Mouse (Mus musculus) midbrain, embryonic 16.5 days (tissue): ENCODE data around the gene Trim60. TPM values are rescaled to one million over a fixed set of nuclear protein-coding genes. Genes with fewer than 3 reads are reported as not detected.
"Not testable (repeated sequence)": the region's sequence is repeated elsewhere in the genome, so short reads cannot be mapped to it uniquely, and the experiment has no call there.

Source experiments
- ATAC-seq: fragments of 200-750 bp; cut with Nextera tagmentation; 2 replicates; pipeline ENCODE4 v1.8.0; 2017; ENCODE audit warnings: moderate TSS enrichment
- H3K27ac ChIP-seq: fragments of 300-500 bp; sonication (generic); 2 replicates; pipeline ENCODE4 v1.5.1; 2014; ENCODE audit warnings: mild to moderate bottlenecking, low read length, mixed read lengths
- H3K27me3 ChIP-seq: fragments of 300-500 bp; sonication (generic); 2 replicates; pipeline ENCODE4 v1.6.1; 2014; ENCODE audit warnings: low read depth, low read length, mixed read lengths; ENCODE audit not compliant: control insufficient read depth, insufficient read depth
- H3K36me3 ChIP-seq: fragments of 300-500 bp; sonication (generic); 2 replicates; pipeline ENCODE4 v1.6.1; 2014; ENCODE audit warnings: mild to moderate bottlenecking, low read length, moderate library complexity, mixed read lengths; ENCODE audit not compliant: control insufficient read depth, insufficient read depth
- H3K4me1 ChIP-seq: fragments of 300-500 bp; sonication (generic); 2 replicates; pipeline ENCODE4 v1.6.1; 2014; ENCODE audit warnings: mild to moderate bottlenecking, low read length, mixed read lengths; ENCODE audit not compliant: control insufficient read depth, insufficient read depth
- H3K4me2 ChIP-seq: fragments of 300-500 bp; sonication (generic); 2 replicates; pipeline ENCODE4 v1.6.1; 2014; ENCODE audit warnings: mild to moderate bottlenecking, low read length, mixed read lengths
- H3K4me3 ChIP-seq: fragments of 300-500 bp; sonication (generic); 2 replicates; pipeline ENCODE4 v1.5.1; 2014; ENCODE audit warnings: low read depth, mild to moderate bottlenecking, low read length, moderate library complexity, mixed read lengths
- H3K9ac ChIP-seq: fragments of 300-500 bp; sonication (generic); 2 replicates; pipeline ENCODE4 v1.6.1; 2014; ENCODE audit warnings: low read depth, low read length, mixed read lengths
- H3K9me3 ChIP-seq: fragments of 300-500 bp; sonication (generic); replicated peaks from 2 replicates; pipeline ENCODE4 v1.6.1; 2014; ENCODE audit warnings: mild to moderate bottlenecking, low read length, mixed read lengths; ENCODE audit not compliant: control insufficient read depth, poor library complexity, severe bottlenecking
- WGBS: fragments of 180-500 bp; shearing (Covaris S2); extraction: QIAGEN DNeasy Blood & Tissue Kit; methylation state at CpG from one replicate; pipeline ENCODE4 v1.1.7; 2014; 5-methylcytosine and 5-hydroxymethylcytosine counted together
- polyA plus RNA-seq: library from polyadenylated mRNA; unstranded; fragments of >200 nt; fragmentation: Nextera tagmentation; extraction: Ambion mirVana; gene quantifications from 2 replicates; pipeline ENCODE4 v1.2.1, GENCODE M21; 2015

Gene Trim60
- polyA plus RNA-seq, 1 experiment from 2014 or later: not detected

DNA sequence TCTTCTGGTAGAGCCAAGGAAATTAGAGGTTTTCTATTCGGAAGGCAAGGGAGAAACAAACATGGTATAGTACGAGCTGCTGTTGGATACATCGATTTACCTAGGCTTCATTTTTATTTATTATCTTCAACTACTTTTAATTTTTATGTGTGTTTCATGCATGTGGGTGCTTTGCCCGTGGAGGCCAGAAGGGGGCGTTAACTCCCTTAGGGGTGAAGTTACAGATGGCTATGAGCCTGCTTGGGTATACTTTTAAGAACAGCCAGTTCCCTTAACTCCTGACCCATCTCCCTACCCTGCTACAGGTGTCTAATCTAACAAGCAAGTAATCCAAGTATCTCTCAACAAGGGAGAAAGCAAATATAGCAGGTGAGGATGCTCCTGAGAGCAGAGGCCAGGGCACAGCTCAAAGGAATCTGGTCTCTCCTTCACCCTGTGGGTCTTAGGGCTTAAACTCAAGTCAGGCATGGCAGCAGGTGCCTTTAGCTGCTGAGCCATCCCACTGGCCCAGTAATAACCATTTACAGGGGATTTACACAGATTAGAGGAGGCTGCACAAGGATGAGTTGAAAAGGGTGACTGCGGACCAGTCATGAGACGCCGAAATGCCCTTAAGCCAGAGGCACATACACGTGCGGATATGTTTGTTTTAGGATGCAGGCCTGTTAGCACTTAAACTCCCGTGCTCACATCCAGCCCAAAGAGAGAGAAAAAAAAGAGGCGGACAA lies 10.7 kb upstream of the Trim60 start:
- no peak for ATAC-seq
- WGBS: 66% methylated on average over 12 of the region's 12 CpGs

GRCm38 (mm10) chr8:65022485-65022884 lies 4.1 kb upstream of the Trim60 start:
- no peak overlapping the region for H3K9ac ChIP-seq
- H3K9me3 ChIP-seq: no peaks in the 10 kb centered on the region
- no peak overlapping the region for H3K4me3 ChIP-seq
- WGBS: 50% methylated on average over 8 of the region's 8 CpGs
- no peaks in the 10 kb centered on the region for H3K36me3 ChIP-seq
- H3K4me1 ChIP-seq: no peaks in the 10 kb centered on the region
- H3K27me3 ChIP-seq: no peaks in the 10 kb centered on the region
- ATAC-seq: peak; percentile 36
- H3K27ac ChIP-seq: no peak overlapping the region
- no peak overlapping the region for H3K4me2 ChIP-seq

More for the DNA sequence above, 10.7 kb upstream of the Trim60 start:
- H3K9me3 ChIP-seq: no peaks in the 10 kb centered on the region
- H3K4me1 ChIP-seq: no peaks in the 10 kb centered on the region
- no peaks in the 10 kb centered on the region for H3K27me3 ChIP-seq
- H3K4me2 ChIP-seq: no peak overlapping the region
- H3K27ac ChIP-seq: no peak overlapping the region
- H3K36me3 ChIP-seq: no peaks in the 10 kb centered on the region
- H3K4me3 ChIP-seq: no peak overlapping the region
- no peak overlapping the region for H3K9ac ChIP-seq

DNA sequence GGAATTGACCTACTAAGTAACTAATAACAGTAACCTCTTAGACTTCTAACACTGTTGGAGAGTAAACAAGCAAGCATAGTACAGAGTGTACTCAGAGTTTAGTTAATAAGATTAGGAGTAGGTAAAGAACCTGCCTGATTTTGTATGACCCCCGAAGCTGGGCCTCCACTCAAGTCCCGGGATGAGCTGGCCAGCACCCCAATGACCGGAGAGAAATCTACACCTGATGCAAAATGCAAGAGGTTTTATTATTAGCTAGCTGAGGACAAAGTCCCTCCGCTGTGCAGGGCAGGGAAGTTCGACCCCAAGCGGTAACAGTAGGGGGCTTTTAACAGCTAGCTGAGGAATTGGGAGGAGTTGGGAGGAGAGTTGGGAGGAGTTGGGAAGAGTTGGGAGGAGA lies 10.8 kb downstream of the Trim60 start:
- not testable (repeated sequence) for H3K27ac ChIP-seq, H3K4me2 ChIP-seq, H3K9me3 ChIP-seq, ATAC-seq, H3K9ac ChIP-seq, H3K27me3 ChIP-seq, H3K4me3 ChIP-seq, H3K36me3 ChIP-seq, H3K4me1 ChIP-seq
- 78% methylated on average over 6 of the region's 6 CpGs for WGBS

GRCm38 (mm10) chr8:64998806-64999365 lies 19.5 kb downstream of the Trim60 start:
- no peak for ATAC-seq
- Histone ChIP-seq H3K9me3 (no peaks in the 10 kb centered on the region), H3K4me3 (no peak overlapping the region), H3K4me2 (no peak overlapping the region), H3K27me3 (no peaks in the 10 kb centered on the region), H3K4me1 (no peaks in the 10 kb centered on the region), H3K36me3 (no peaks in the 10 kb centered on the region), H3K9ac (no peak overlapping the region), H3K27ac (no peak overlapping the region)
- 87% methylated on average over 4 of the region's 4 CpGs for WGBS

DNA sequence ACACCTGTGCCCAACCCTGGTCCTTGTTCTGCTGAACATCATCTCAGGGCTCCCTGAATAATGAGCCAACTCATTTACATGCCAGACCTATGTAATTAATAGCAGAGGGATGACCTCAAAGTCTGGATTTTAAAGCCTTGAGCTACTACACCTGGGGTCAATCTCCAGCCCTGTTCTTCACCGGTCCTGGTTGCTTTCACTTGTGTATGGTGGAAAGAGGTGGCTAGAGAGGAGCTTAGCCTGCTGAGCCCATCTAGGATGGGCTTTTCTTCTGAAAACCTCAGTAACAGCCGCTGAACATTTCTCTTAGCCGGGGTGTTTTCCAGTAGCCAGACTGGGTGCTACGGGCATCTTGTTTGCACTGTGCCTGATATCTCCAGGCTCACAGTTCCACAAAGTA lies 30.7 kb downstream of the Trim60 start, which contains the start of gene Trim75:
TSS of gene Trim75 (minus strand) at position 101 of the 400 bp plus-strand sequence.
- ATAC-seq: no peak
- H3K4me1 ChIP-seq: no peaks in the 10 kb centered on the region
- no peak within 1 kb of the TSS for H3K9ac ChIP-seq
- H3K27me3 ChIP-seq: no peaks in the 10 kb centered on the region
- no peak within 1 kb of the TSS for H3K27ac ChIP-seq
- no peaks in the 10 kb centered on the region; the same call in 1 of the 2 replicates for H3K9me3 ChIP-seq
- H3K36me3 ChIP-seq: no peaks in the 10 kb centered on the region
- 94% methylated on average over 4 of the region's 4 CpGs for WGBS
- no peak within 1 kb of the TSS for H3K4me3 ChIP-seq
- no peak within 1 kb of the TSS for H3K4me2 ChIP-seq

DNA sequence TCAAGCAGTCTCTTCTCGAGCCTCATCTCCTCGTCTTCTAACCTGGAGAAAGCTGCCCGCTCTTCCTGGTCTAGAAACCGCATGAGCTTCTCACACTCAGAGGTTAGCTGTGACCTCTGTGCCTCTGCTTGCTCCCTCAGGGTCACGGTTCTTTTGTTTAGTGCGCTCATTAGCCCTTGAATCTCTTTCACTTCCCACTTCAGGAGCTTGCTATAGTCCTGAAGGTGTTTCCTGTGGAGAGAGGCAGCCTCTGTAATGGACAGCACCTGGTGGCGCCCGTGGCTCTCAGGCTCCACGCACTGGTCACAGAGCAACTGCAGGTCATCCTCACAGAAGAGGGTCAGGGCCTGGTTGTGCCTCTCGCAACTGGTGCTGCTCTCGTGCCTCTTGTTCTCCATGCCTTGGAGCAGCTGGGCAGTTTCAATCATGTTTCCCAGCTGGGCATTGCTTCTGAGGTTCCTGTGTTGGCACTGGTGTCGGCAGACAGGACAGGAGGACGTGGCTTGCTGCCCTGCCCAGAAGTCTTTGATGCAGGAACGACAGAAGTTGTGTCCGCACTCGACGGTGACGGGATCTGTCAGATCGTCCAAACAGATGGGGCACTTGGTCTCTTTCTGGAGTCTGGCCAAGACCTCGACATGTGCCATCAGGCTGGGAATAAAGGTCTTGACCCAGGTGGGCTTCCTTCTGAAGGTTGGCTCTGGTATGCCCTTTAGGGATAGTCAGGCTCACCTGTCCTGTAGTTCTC lies 35.1 kb downstream of the Trim60 start:
- Histone ChIP-seq H3K4me1 (no peaks in the 10 kb centered on the region), H3K9ac (no peak overlapping the region), H3K4me3 (no peak overlapping the region), H3K27ac (no peak overlapping the region), H3K9me3 (no peaks in the 10 kb centered on the region), H3K27me3 (no peaks in the 10 kb centered on the region), H3K4me2 (no peak overlapping the region), H3K36me3 (no peaks in the 10 kb centered on the region)
- 72% methylated on average over 20 of the region's 20 CpGs for WGBS
- no peak for ATAC-seq

GRCm38 (mm10) chr8:64962836-64963235 lies 55.5 kb downstream of the Trim60 start:
- Histone ChIP-seq H3K9me3 (no peaks in the 10 kb centered on the region), H3K36me3 (peaks cover 10% of the 10 kb centered on the region), H3K27ac (no peak overlapping the region), H3K4me1 (no peaks in the 10 kb centered on the region), H3K4me2 (no peak overlapping the region), H3K27me3 (no peaks in the 10 kb centered on the region), H3K4me3 (no peak overlapping the region), H3K9ac (no peak overlapping the region)
- no peak for ATAC-seq

DNA sequence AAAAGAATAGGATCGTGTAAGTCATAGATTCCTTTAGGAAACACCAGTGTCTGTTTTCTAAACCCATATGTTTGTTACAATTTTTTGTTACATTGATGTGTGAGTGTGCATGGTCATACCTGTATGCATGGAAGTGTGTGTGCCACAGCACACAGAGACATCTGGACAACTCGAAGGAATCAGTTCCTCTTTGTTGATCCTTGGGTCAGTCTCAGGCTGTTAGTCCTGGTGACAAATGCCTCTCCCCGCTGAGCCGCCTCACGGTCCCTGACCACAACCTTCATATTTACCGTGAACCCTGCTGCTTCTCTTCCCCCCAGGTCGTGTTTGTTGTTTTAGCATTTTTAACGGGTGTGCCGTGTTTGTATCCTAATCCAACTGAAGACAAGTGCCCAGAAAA lies 59.4 kb downstream of the Trim60 start:
- Histone ChIP-seq H3K9ac (no peak overlapping the region), H3K27ac (no peak overlapping the region), H3K9me3 (no peaks in the 10 kb centered on the region), H3K4me3 (no peak overlapping the region), H3K27me3 (no peaks in the 10 kb centered on the region), H3K4me2 (no peak overlapping the region), H3K36me3 (peaks cover 6% of the 10 kb centered on the region; the same call in 1 of the 2 replicates), H3K4me1 (no peaks in the 10 kb centered on the region)
- ATAC-seq: no peak
- WGBS: 88% methylated on average over 9 of the region's 9 CpGs

DNA sequence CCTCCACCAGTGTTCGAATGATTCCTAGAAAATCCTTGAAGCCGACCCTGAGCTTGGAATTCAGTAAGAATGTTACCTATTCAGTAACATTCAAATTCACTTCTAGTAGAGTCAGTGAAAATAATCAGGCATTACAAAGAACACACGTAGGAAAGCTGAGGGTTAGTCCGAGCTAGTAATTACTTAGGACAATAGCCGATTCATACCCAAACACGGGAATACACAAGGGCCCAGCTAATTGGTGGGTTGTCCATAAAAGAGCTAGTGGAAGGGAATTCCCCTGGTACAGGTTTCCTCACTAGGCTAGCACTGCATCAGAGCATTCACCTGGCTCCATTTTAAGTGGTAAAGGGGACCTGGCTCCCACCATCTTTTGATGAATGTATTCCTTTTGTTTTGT lies 66.3 kb downstream of the Trim60 start:
- WGBS: 80% methylated on average over 6 of the region's 6 CpGs
- Histone ChIP-seq H3K36me3 (no peaks in the 10 kb centered on the region), H3K9ac (no peak overlapping the region), H3K4me3 (no peak overlapping the region), H3K27ac (no peak overlapping the region), H3K27me3 (no peaks in the 10 kb centered on the region), H3K9me3 (no peaks in the 10 kb centered on the region), H3K4me2 (no peak overlapping the region), H3K4me1 (peaks cover 8% of the 10 kb centered on the region)
- no peak for ATAC-seq
